Mouse (Mus musculus): Measurements from ENCODE around the gene Cfap100. TPM values are rescaled to one million over a fixed set of nuclear protein-coding genes. Genes with fewer than 3 reads are reported as not detected.

The Cfap100 gene
- not detected in 2 replicates for polyA plus RNA-seq (2012; rRNA removed)

GRCm38 (mm10) chr6:90428380-90428974, at the start of gene Cfap100:
Gene Cfap100, minus strand, starts transcription at chr6:90428797.
- no peaks in the 10 kb centered on the region for H3K4me1 ChIP-seq (ENCODE audit: control insufficient read depth, insufficient read depth, insufficient read length, low read length)
- TF ChIP-seq POLR2A (IDR thresholded peaks at IDR 0.05; ENCODE audit: low read depth, low read length) (no peak; the same call in 1 of the 2 replicates), CTCF (IDR thresholded peaks at IDR 0.05; ENCODE audit: extremely low read depth, insufficient read length, insufficient replicate concordance, low read depth, low read length) (peak; percentile 53; the same call in 1 of the 2 replicates)
- H3K27ac ChIP-seq (ENCODE audit: insufficient read depth, low read depth, low read length), result no peak within 1 kb of the TSS
- 0 out of 2 replicates have a peak, but pooled peaks cover 2% of the 10 kb centered on the region for H3K27me3 ChIP-seq (ENCODE audit: control insufficient read depth, insufficient read depth, low read length)
- H3K4me3 ChIP-seq (ENCODE audit: low read depth, low read length), result peak within 1 kb of the TSS; percentile 53
- H3K36me3 ChIP-seq (ENCODE audit: control insufficient read depth, insufficient read depth, low read length), result no peaks in the 10 kb centered on the region
- under 1% methylated on average over 31 of the region's 31 CpGs for WGBS

GRCm38 (mm10) chr6:90476941-90477518, 48.4 kb upstream of the Cfap100 start:
- no peak overlapping the region for H3K27ac ChIP-seq (ENCODE audit: insufficient read depth, low read depth, low read length)

GRCm38 (mm10) chr6:90475854-90476212, 47.2 kb upstream of the Cfap100 start:
- Histone ChIP-seq H3K27ac (ENCODE audit: insufficient read depth, low read depth, low read length) (peak overlapping the region; percentile 38; the same call in 1 of the 2 replicates), H3K27me3 (ENCODE audit: control insufficient read depth, insufficient read depth, low read length) (no peaks in the 10 kb centered on the region), H3K36me3 (ENCODE audit: control insufficient read depth, insufficient read depth, low read length) (no peaks in the 10 kb centered on the region), H3K4me1 (ENCODE audit: control insufficient read depth, insufficient read depth, insufficient read length, low read length) (peaks cover 12% of the 10 kb centered on the region; the same call in 1 of the 2 replicates), H3K4me3 (ENCODE audit: low read depth, low read length) (no peak overlapping the region)
- no peak for TF ChIP-seq CTCF (IDR thresholded peaks at IDR 0.05; ENCODE audit: extremely low read depth, insufficient read length, insufficient replicate concordance, low read depth, low read length)
- TF ChIP-seq POLR2A (IDR thresholded peaks at IDR 0.05; ENCODE audit: low read depth, low read length), result no peak
- WGBS, result 55% methylated on average over 3 of the region's 3 CpGs

More at GRCm38 (mm10) chr6:90476941-90477518, 48.4 kb upstream of the Cfap100 start:
- 32% methylated on average over 14 of the region's 14 CpGs for WGBS
- H3K36me3 ChIP-seq (ENCODE audit: control insufficient read depth, insufficient read depth, low read length), result no peaks in the 10 kb centered on the region
- no peaks in the 10 kb centered on the region for H3K27me3 ChIP-seq (ENCODE audit: control insufficient read depth, insufficient read depth, low read length)
- TF ChIP-seq POLR2A (IDR thresholded peaks at IDR 0.05; ENCODE audit: low read depth, low read length) (no peak), CTCF (IDR thresholded peaks at IDR 0.05; ENCODE audit: extremely low read depth, insufficient read length, insufficient replicate concordance, low read depth, low read length) (no peak)
- H3K4me1 ChIP-seq (ENCODE audit: control insufficient read depth, insufficient read depth, insufficient read length, low read length), result peaks cover 12% of the 10 kb centered on the region; the same call in 1 of the 2 replicates
- H3K4me3 ChIP-seq (ENCODE audit: low read depth, low read length), result no peak overlapping the region; the same call in 1 of the 2 replicates

GRCm38 (mm10) chr6:90475176-90475853, 46.7 kb upstream of the Cfap100 start:
- Histone ChIP-seq H3K4me1 (ENCODE audit: control insufficient read depth, insufficient read depth, insufficient read length, low read length) (peaks cover 12% of the 10 kb centered on the region; the same call in 1 of the 2 replicates), H3K27me3 (ENCODE audit: control insufficient read depth, insufficient read depth, low read length) (no peaks in the 10 kb centered on the region), H3K27ac (ENCODE audit: insufficient read depth, low read depth, low read length) (peak overlapping the region; percentile 38), H3K4me3 (ENCODE audit: low read depth, low read length) (no peak overlapping the region), H3K36me3 (ENCODE audit: control insufficient read depth, insufficient read depth, low read length) (no peaks in the 10 kb centered on the region)
- 62% methylated on average over 4 of the region's 4 CpGs for WGBS
- TF ChIP-seq CTCF (IDR thresholded peaks at IDR 0.05; ENCODE audit: extremely low read depth, insufficient read length, insufficient replicate concordance, low read depth, low read length) (no peak), POLR2A (IDR thresholded peaks at IDR 0.05; ENCODE audit: low read depth, low read length) (no peak)

- H3K27ac ChIP-seq (ENCODE audit: insufficient read depth, low read depth, low read length), result no peak overlapping the region
- 85% methylated on average over 3 of the region's 3 CpGs for WGBS
- TF ChIP-seq CTCF (IDR thresholded peaks at IDR 0.05; ENCODE audit: extremely low read depth, insufficient read length, insufficient replicate concordance, low read depth, low read length) (no peak), POLR2A (IDR thresholded peaks at IDR 0.05; ENCODE audit: low read depth, low read length) (no peak)
Measured at GRCm38 (mm10) chr6:90474361-90474750, 45.8 kb upstream of the Cfap100 start.

GRCm38 (mm10) chr6:90473630-90474360, 45.2 kb upstream of the Cfap100 start:
- 94% methylated on average over 24 of the region's 24 CpGs for WGBS
- peaks cover 12% of the 10 kb centered on the region; the same call in 1 of the 2 replicates for H3K4me1 ChIP-seq (ENCODE audit: control insufficient read depth, insufficient read depth, insufficient read length, low read length)
- no peak for TF ChIP-seq CTCF (IDR thresholded peaks at IDR 0.05; ENCODE audit: extremely low read depth, insufficient read length, insufficient replicate concordance, low read depth, low read length)
- no peak for TF ChIP-seq POLR2A (IDR thresholded peaks at IDR 0.05; ENCODE audit: low read depth, low read length)
- H3K27me3 ChIP-seq (ENCODE audit: control insufficient read depth, insufficient read depth, low read length), result no peaks in the 10 kb centered on the region
- no peak overlapping the region for H3K4me3 ChIP-seq (ENCODE audit: low read depth, low read length)
- H3K36me3 ChIP-seq (ENCODE audit: control insufficient read depth, insufficient read depth, low read length), result no peaks in the 10 kb centered on the region
- no peak overlapping the region for H3K27ac ChIP-seq (ENCODE audit: insufficient read depth, low read depth, low read length)

More at GRCm38 (mm10) chr6:90474361-90474750, 45.8 kb upstream of the Cfap100 start:
- peaks cover 12% of the 10 kb centered on the region; the same call in 1 of the 2 replicates for H3K4me1 ChIP-seq (ENCODE audit: control insufficient read depth, insufficient read depth, insufficient read length, low read length)
- no peaks in the 10 kb centered on the region for H3K27me3 ChIP-seq (ENCODE audit: control insufficient read depth, insufficient read depth, low read length)
- H3K36me3 ChIP-seq (ENCODE audit: control insufficient read depth, insufficient read depth, low read length), result no peaks in the 10 kb centered on the region
- H3K4me3 ChIP-seq (ENCODE audit: low read depth, low read length), result no peak overlapping the region
